Mouse (Mus musculus) hematopoietic multipotent progenitor cell, adult 10-12 weeks (in vitro differentiated cells): ENCODE measurements around the gene Syt17. TPM values are rescaled to one million over a fixed set of nuclear protein-coding genes. Genes with fewer than 3 reads are reported as not detected.

Source experiments
- polyA plus RNA-seq: library from polyadenylated mRNA; stranded (reverse); fragments of >175 nt; gene quantifications from 2 replicates; pipeline ENCODE4 v1.2.3, GENCODE M21; 2012; ENCODE audit warnings: low replicate concordance

The Syt17 gene
- polyA plus RNA-seq = not detected in 2 replicates

DNA sequence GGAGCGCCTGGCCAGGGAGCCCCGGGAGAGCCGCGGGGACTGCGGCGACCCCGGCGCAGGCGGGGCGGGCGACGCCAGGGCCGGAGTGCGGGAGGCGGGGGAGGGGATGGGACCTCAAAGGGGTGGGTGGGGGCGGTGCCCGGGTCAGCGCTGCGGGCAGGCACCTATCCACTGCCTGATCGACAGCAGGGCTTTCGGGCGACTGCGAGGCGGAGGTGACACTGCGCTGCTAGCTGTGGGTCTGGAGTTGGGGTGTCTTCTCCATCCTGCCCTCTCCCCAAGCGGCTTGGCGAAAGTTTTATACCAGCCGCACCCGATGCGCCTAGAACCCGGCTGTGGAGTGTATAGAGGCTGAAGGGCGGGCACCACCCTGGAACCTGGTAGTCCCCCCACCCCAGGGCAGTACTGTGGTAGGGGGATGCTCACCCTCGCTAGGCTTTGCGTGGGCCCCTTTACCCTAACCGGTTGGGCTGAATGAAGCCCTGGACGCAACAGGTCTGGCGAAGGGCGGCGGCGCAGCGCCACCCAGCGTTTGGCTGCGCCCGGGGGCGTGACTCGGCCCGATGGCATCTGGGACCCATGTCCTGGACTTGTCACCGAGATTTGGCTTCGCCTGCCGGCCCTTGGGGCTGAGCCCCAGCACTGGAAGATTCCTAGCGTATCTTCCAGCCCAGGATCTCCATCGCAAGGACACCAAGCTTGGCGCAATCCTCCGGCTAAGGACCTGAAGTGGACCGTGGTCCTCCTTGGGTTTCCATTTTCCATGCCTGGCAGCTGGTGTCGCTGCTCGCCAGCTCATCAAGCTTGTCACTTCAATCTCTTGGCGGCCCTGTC is at the start of gene Syt17:
TSS of gene Syt17 (minus strand) at position 89 of the 834 bp plus-strand sequence.

DNA sequence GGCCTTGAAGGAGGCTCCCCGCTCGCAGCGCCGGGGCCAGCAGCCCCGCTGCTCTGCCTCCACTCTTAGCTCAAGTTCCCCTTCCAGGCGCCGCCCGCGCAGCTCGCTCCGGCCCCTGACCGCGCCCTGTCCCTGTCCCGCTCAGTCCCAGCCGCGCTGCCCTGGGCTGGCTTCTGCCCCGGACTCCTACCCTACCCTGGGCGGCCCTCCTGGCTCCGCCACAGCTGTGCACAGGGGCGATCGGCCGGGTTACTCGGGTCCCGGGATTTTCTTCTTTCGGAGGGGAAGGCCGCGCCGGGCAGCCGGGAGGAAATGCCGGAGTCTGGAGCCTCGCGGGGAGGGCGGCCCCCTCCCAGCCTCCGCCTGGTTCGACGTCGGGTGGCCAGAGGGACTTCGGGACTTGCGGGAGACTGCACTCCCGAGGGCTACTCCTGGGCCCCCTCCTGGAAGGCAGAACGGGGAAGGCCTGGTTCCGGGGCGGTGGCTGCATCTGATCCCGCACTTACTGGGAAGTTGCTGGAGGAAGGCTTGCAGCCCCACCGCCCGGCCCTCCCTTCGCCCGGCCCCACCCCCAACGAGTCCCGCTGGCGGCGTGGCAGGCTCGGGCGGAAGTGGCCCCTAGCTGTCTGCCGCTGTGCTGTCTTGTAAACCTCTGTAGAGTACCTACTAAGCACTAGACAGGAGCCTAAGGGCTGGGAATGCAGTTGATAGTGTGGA is 43.6 kb upstream of the Syt17 start, which contains the start of gene Itpripl2:
TSS of gene Itpripl2 (minus strand) at position 545 of the 717 bp plus-strand sequence.

Other genes starting within 250 kb of the Syt17 start
- gene Smg1, start 204.6 kb downstream of the Syt17 start, polyA plus RNA-seq = 25.1 and 162 TPM in 2 replicates
- gene Itpripl2, start 43.8 kb upstream of the Syt17 start, polyA plus RNA-seq = 7.3 and 22.0 TPM in 2 replicates
- 4.9 and 8.4 TPM in 2 replicates for gene Coq7, start 85.1 kb upstream of the Syt17 start, polyA plus RNA-seq
- gene Tmc7, start 136.5 kb upstream of the Syt17 start, polyA plus RNA-seq = 0.03 TPM in 1 of 2 replicates, not detected in the other
- gene Tmc5, start 149.1 kb upstream of the Syt17 start, polyA plus RNA-seq = not detected in 2 replicates